Mouse (Mus musculus): ENCODE measurements around the gene Rccd1. TPM values are rescaled to one million over a fixed set of nuclear protein-coding genes. Genes with fewer than 3 reads are reported as not detected.

The Rccd1 gene
- polyA plus RNA-seq, 1 experiment = 19.4 TPM

DNA sequence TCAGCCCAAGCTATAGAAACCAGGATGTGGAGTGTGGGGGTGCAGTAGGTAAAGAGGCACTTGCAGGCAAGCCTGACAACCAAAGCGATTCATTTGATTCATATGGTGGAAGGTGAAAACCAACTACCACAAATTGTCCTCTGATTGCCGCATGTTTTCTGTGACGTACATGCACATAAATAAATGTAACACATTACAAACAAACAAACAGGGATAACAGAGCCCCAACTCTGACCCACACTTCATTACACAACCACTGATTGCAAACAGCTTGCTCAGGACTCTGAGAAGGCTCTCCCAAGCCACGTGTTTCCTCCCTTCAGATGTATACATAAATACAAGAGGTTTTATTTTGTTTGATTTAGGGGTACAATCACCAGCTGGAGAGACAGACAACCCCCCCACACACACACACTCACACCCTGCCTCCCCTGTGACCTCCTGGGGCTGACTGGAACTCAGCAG, 45.7 kb upstream of the Rccd1 start:
- Histone ChIP-seq H3K4me1 (ENCODE audit: control insufficient read depth, insufficient read depth, low read length) (peaks cover 29% of the 10 kb centered on the region), H3K27me3 (ENCODE audit: control insufficient read depth, insufficient read depth, low read length) (no peaks in the 10 kb centered on the region), H3K4me3 (replicated peaks; ENCODE audit: insufficient read depth, low read depth, low read length) (peak overlapping the region; percentile 87), H3K27ac (ENCODE audit: insufficient read depth, low read length) (peak overlapping the region; percentile 98)
- DNase-seq = no peak
- TF ChIP-seq POLR2A (IDR thresholded peaks at IDR 0.05; ENCODE audit: borderline replicate concordance, insufficient read depth, low read length) (no peak), CTCF (IDR thresholded peaks at IDR 0.05; ENCODE audit: borderline replicate concordance, insufficient read depth, low read depth, low read length) (no peak)
- WGBS = 8% methylated on average over 4 of the region's 4 CpGs

DNA sequence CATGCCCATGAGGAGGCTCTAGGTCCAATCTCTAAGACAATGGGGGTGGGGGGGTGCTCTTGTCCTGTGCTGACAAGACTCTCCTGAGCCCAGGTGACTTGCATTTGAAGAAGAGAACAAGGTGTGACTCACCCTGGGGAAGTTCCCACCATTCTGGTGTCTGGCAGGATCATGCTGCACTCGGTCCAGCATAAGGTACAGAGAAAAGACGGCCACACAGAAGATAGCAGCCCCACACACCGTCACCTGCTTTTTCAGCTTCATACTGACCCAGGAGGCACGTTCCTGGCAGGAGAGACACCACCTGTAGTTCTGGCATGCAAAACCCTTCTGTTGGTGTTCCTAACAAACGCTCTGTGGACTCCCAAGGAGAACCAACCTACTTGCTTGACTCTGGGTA, 45.2 kb upstream of the Rccd1 start:
- DNase-seq = peak; percentile 60 to 70
- WGBS = 8% methylated on average over 5 of the region's 5 CpGs
- Histone ChIP-seq H3K27me3 (ENCODE audit: control insufficient read depth, insufficient read depth, low read length) (no peaks in the 10 kb centered on the region), H3K4me3 (replicated peaks; ENCODE audit: insufficient read depth, low read depth, low read length) (peak overlapping the region; percentile 87), H3K4me1 (ENCODE audit: control insufficient read depth, insufficient read depth, low read length) (peaks cover 29% of the 10 kb centered on the region), H3K27ac (ENCODE audit: insufficient read depth, low read length) (peak overlapping the region; percentile 71)
- no peak; the same call in 1 of the 2 replicates for TF ChIP-seq POLR2A (IDR thresholded peaks at IDR 0.05; ENCODE audit: borderline replicate concordance, insufficient read depth, low read length)
- no peak for TF ChIP-seq CTCF (IDR thresholded peaks at IDR 0.05; ENCODE audit: borderline replicate concordance, insufficient read depth, low read depth, low read length)

DNA sequence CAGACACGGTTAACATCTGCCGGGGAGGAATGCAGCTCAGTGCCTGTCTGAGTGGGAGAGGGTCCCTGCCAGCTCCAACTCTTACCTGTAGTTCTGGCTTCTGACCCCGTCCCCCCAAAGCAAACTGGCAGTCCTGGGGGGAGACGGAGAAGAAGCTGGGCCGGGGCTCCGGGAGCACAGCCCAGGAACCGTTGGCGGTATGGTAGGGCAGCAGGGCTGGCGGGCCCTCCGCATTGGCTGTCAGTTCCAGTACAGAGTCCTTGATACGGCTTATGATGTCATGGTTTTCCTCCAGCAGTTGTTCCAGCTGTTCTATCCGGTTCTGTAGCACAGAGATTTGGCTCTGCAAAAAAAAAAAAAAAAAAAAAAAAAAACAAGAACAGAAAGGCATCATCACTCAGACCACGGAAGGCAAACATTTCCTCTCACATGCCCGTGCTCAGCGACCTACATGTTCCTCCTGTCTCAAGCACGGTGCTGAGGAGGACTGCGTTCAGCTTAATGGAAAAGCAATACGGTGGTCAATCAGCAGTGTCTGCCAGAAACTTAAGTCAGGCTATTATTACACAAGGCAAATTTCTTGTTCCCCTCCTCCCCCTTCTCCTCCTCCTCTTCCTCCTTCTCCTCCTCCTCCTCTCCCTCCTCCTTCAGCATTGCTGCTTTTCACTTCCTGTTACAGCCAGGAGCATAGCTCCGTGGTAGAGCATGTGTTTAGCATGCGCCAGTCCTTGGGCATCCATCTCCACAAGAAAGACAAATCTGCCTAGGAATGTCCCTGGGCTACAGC, 44.6 kb upstream of the Rccd1 start:
- Histone ChIP-seq H3K4me3 (replicated peaks; ENCODE audit: insufficient read depth, low read depth, low read length) (peak overlapping the region; percentile 87), H3K4me1 (ENCODE audit: control insufficient read depth, insufficient read depth, low read length) (peaks cover 29% of the 10 kb centered on the region), H3K27ac (ENCODE audit: insufficient read depth, low read length) (peak overlapping the region; percentile 71), H3K27me3 (ENCODE audit: control insufficient read depth, insufficient read depth, low read length) (no peaks in the 10 kb centered on the region)
- WGBS = 59% methylated on average over 20 of the region's 20 CpGs
- TF ChIP-seq CTCF (IDR thresholded peaks at IDR 0.05; ENCODE audit: borderline replicate concordance, insufficient read depth, low read depth, low read length) = no peak
- no peak for TF ChIP-seq POLR2A (IDR thresholded peaks at IDR 0.05; ENCODE audit: borderline replicate concordance, insufficient read depth, low read length)
- DNase-seq = no peak

DNA sequence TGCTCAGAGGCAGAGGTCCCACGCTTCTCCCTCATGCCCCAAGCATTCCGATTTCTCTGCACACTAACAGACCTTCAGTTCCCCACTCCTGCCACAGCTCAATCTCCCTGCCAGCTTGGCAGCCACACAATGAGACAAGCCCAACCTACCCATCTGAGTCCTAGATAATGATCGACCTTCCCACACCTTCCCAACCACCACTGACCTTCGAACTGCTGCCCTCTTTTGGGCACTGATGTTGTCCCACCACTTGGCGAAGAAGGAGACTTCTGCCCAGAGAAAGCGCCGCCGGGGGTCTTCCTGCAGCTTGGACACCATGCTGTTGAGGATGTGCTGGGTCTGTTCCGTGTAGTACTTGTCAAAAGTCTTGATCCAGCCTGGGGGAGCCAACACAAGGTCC, 43.8 kb upstream of the Rccd1 start:
- Histone ChIP-seq H3K27ac (ENCODE audit: insufficient read depth, low read length) (no peak overlapping the region), H3K27me3 (ENCODE audit: control insufficient read depth, insufficient read depth, low read length) (no peaks in the 10 kb centered on the region), H3K4me3 (replicated peaks; ENCODE audit: insufficient read depth, low read depth, low read length) (no peak overlapping the region), H3K4me1 (ENCODE audit: control insufficient read depth, insufficient read depth, low read length) (peaks cover 29% of the 10 kb centered on the region)
- TF ChIP-seq CTCF (IDR thresholded peaks at IDR 0.05; ENCODE audit: borderline replicate concordance, insufficient read depth, low read depth, low read length) (no peak), POLR2A (IDR thresholded peaks at IDR 0.05; ENCODE audit: borderline replicate concordance, insufficient read depth, low read length) (no peak)
- no peak for DNase-seq
- 67% methylated on average over 9 of the region's 9 CpGs for WGBS

DNA sequence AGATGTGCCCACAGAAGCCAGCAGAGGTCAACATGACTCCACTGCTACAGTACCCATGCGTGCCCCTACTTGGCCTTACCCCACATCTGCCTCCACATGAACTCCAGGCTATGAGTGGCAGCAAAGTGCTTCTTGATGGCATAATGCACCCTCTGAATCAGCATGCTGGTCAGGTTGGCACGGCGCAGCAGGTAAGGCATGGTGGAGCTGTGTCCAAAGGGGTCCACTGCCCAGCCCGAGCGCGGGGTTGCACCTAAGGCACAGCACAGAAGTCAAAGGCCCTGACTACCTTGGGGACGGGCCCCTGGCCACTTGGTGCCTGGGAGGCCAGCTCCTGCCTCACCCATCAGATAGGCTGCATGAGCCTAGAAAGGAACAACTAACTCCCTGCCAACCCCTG, 43.0 kb upstream of the Rccd1 start:
- WGBS = 96% methylated on average over 7 of the region's 7 CpGs

DNA sequence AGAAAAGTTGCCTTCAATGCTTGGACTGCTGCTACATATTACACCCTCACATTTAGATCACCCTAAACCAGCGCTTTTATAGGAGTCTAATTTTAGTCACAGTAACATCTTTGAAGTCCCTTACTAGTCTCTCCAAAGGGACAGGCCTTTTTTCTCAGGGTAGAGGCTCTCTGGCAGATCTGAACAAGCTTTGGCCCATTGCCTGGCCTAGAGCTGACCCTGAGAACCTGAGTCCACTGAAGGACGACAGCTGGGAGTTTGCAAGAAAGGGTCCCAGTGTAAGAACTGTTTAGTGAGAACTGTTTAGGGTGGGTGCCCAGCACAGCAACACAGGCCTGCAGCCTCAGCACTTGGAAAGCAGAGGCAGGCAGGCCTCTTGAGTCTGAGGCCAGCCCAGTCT, 41.5 kb upstream of the Rccd1 start:
- TF ChIP-seq POLR2A (IDR thresholded peaks at IDR 0.05; ENCODE audit: borderline replicate concordance, insufficient read depth, low read length) (no peak), CTCF (IDR thresholded peaks at IDR 0.05; ENCODE audit: borderline replicate concordance, insufficient read depth, low read depth, low read length) (no peak)
- Histone ChIP-seq H3K4me1 (ENCODE audit: control insufficient read depth, insufficient read depth, low read length) (peaks cover 29% of the 10 kb centered on the region), H3K27ac (ENCODE audit: insufficient read depth, low read length) (no peak overlapping the region), H3K4me3 (replicated peaks; ENCODE audit: insufficient read depth, low read depth, low read length) (no peak overlapping the region), H3K27me3 (ENCODE audit: control insufficient read depth, insufficient read depth, low read length) (no peaks in the 10 kb centered on the region)
- WGBS = 56% methylated on average over 2 of the region's 2 CpGs
- no peak for DNase-seq

More for the DNA sequence above, 43.0 kb upstream of the Rccd1 start:
- DNase-seq = no peak
- no peaks in the 10 kb centered on the region for H3K27me3 ChIP-seq (ENCODE audit: control insufficient read depth, insufficient read depth, low read length)
- H3K4me1 ChIP-seq (ENCODE audit: control insufficient read depth, insufficient read depth, low read length) = peaks cover 29% of the 10 kb centered on the region
- H3K27ac ChIP-seq (ENCODE audit: insufficient read depth, low read length) = no peak overlapping the region; the same call in 1 of the 2 replicates
- H3K4me3 ChIP-seq (replicated peaks; ENCODE audit: insufficient read depth, low read depth, low read length) = no peak overlapping the region
- no peak for TF ChIP-seq CTCF (IDR thresholded peaks at IDR 0.05; ENCODE audit: borderline replicate concordance, insufficient read depth, low read depth, low read length)
- no peak for TF ChIP-seq POLR2A (IDR thresholded peaks at IDR 0.05; ENCODE audit: borderline replicate concordance, insufficient read depth, low read length)

DNA sequence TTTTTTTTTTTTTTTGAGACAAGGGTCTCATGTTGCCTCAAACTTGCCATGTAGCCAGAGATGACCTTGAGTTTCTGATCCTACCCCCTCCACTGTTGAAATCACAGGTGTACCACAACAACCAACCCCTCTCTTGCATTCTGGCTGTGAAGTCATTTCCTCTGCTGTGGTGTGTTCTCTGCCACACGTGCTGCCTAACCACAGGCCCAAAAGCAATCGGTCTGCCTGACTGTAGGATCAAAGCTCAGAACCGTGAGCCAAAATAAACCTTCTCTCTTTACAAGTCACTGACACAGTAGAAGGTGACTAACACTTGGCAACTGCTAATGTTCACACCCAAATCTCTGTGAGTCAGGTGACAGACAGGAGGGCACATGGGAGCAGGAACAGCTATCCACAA, 36.2 kb upstream of the Rccd1 start:
- H3K27me3 ChIP-seq (ENCODE audit: control insufficient read depth, insufficient read depth, low read length) = no peaks in the 10 kb centered on the region
- no peak for DNase-seq
- 81% methylated on average over 3 of the region's 3 CpGs for WGBS
- H3K4me1 ChIP-seq (ENCODE audit: control insufficient read depth, insufficient read depth, low read length) = peaks cover 11% of the 10 kb centered on the region
- TF ChIP-seq CTCF (IDR thresholded peaks at IDR 0.05; ENCODE audit: borderline replicate concordance, insufficient read depth, low read depth, low read length) (no peak), POLR2A (IDR thresholded peaks at IDR 0.05; ENCODE audit: borderline replicate concordance, insufficient read depth, low read length) (no peak)
- no peak overlapping the region for H3K27ac ChIP-seq (ENCODE audit: insufficient read depth, low read length)
- no peak overlapping the region for H3K4me3 ChIP-seq (replicated peaks; ENCODE audit: insufficient read depth, low read depth, low read length)

DNA sequence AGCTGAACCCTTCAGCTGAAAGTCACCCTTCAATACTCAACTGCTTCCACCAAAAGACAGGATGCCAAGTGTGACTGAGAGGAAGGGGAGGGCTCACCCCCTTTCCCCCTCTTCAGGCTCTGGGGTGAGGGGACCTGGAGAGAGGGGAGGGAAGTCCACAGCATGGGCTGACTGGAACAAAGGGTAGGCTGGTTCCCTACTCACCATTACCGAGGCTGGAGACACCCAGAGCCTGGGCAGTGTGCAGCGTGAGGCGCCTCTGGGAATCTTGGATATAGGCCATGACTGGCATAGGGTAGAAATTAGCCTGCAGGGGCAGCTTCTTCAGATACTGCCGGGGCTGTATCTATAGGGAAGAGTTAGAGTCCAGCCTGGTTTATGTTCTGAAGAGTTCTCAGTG, 33.8 kb upstream of the Rccd1 start:
- 5% methylated on average over 4 of the region's 4 CpGs for WGBS

More for the DNA sequence above, 33.8 kb upstream of the Rccd1 start:
- Histone ChIP-seq H3K4me3 (replicated peaks; ENCODE audit: insufficient read depth, low read depth, low read length) (no peak overlapping the region), H3K27ac (ENCODE audit: insufficient read depth, low read length) (no peak overlapping the region), H3K4me1 (ENCODE audit: control insufficient read depth, insufficient read depth, low read length) (peaks cover 11% of the 10 kb centered on the region), H3K27me3 (ENCODE audit: control insufficient read depth, insufficient read depth, low read length) (no peaks in the 10 kb centered on the region)
- no peak for DNase-seq
- TF ChIP-seq POLR2A (IDR thresholded peaks at IDR 0.05; ENCODE audit: borderline replicate concordance, insufficient read depth, low read length) = no peak
- no peak for TF ChIP-seq CTCF (IDR thresholded peaks at IDR 0.05; ENCODE audit: borderline replicate concordance, insufficient read depth, low read depth, low read length)

Measured in cerebellum, adult 2 months (tissue).